Mouse (Mus musculus) thymus, adult 2 months (tissue): ENCODE data around the gene Nr4a1. TPM values are rescaled to one million over a fixed set of nuclear protein-coding genes. Genes with fewer than 3 reads are reported as not detected.

ENCODE experiments used
- DNase-seq: peaks from one replicate; pipeline ENCODE4 v3.0.0; 2021
- H3K27ac ChIP-seq: fragments of 200-500 bp; 2 replicates; pipeline ENCODE4 v1.5.1; 2012; ENCODE audit warnings: low read length, control low read depth; ENCODE audit not compliant: control insufficient read depth, insufficient read depth
- H3K27me3 ChIP-seq: fragments of 200-500 bp; 2 replicates; pipeline ENCODE4 v1.6.1; 2012; ENCODE audit warnings: mild to moderate bottlenecking, low read length, moderate library complexity, mixed read lengths; ENCODE audit not compliant: control insufficient read depth, insufficient read depth
- H3K36me3 ChIP-seq: fragments of 200-500 bp; 2 replicates; pipeline ENCODE4 v1.6.1; 2012; ENCODE audit warnings: mild to moderate bottlenecking, low read length, moderate library complexity; ENCODE audit not compliant: control insufficient read depth, insufficient read depth
- H3K4me1 ChIP-seq: fragments of 200-500 bp; replicated peaks from 2 replicates; pipeline ENCODE4 v1.6.1; 2012; ENCODE audit warnings: low read length; ENCODE audit not compliant: control insufficient read depth, insufficient read depth
- H3K4me3 ChIP-seq: fragments of 200-500 bp; 2 replicates; pipeline ENCODE4 v1.5.1; 2012; ENCODE audit warnings: mild to moderate bottlenecking, low read length, control low read depth, moderate library complexity; ENCODE audit not compliant: control insufficient read depth, insufficient read depth
- CTCF ChIP-seq: fragments of 200-500 bp; IDR thresholded peaks from 2 replicates; pipeline ENCODE4 v1.5.1; 2012; ENCODE audit warnings: mild to moderate bottlenecking, control low read depth, low read length, moderate library complexity, borderline replicate concordance; ENCODE audit not compliant: control insufficient read depth, poor library complexity, insufficient read depth; ENCODE audit errors: extremely low read depth
- POLR2A ChIP-seq: fragments of 200-500 bp; IDR thresholded peaks from 2 replicates; pipeline ENCODE4 v1.6.1; 2012; ENCODE audit warnings: mild to moderate bottlenecking, low read length, control low read depth, moderate library complexity; ENCODE audit not compliant: control insufficient read depth, poor library complexity, insufficient read depth; ENCODE audit errors: extremely low read depth
- WGBS: fragments of 180-500 bp; shearing (Covaris S2); methylation state at CpG from one replicate; pipeline ENCODE4 v1.1.7; 2018; 5-methylcytosine and 5-hydroxymethylcytosine counted together
- polyA plus RNA-seq: library from polyadenylated mRNA; depleted of rRNA; stranded (reverse); fragments of >200 nt; gene quantifications from 2 replicates; pipeline ENCODE4 v1.2.3, GENCODE M21; 2012

Nr4a1 gene
- polyA plus RNA-seq, 1 experiment, result 164 TPM

GRCm38 (mm10) chr15:101238885-101239511, 15.1 kb upstream of the Nr4a1 start:
- peak; percentile 85 for DNase-seq
- 26% methylated on average over 28 of the region's 28 CpGs for WGBS
- no peaks in the 10 kb centered on the region for H3K27me3 ChIP-seq
- no peaks in the 10 kb centered on the region for H3K36me3 ChIP-seq
- no peak overlapping the region for H3K27ac ChIP-seq
- H3K4me1 ChIP-seq, result peaks cover 29% of the 10 kb centered on the region
- peak; percentile 81; the same call in 1 of the 2 replicates for TF ChIP-seq CTCF
- no peak for TF ChIP-seq POLR2A
- no peak overlapping the region for H3K4me3 ChIP-seq

DNA sequence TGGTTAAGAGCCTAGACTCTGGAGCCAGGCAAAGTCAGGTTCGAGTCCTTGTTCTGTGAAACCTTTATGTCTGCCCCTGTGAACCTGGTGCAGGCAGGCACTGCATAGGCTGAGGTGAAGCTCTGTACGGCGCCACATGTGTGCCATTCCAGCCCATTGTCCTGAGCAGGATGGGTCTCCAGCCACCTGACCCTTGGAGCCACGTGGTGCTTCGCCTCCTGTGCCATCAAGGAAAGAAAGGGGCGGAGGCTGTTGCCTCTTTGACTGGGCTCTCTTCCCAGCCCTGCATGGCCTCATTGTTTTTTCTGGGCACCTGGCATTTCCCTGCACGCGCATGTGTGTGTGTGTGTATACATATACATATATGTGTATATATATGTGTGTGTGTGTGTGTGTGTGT, 14.2 kb upstream of the Nr4a1 start:
- TF ChIP-seq POLR2A (no peak), CTCF (no peak)
- Histone ChIP-seq H3K27me3 (no peaks in the 10 kb centered on the region), H3K4me3 (no peak overlapping the region), H3K36me3 (no peaks in the 10 kb centered on the region), H3K4me1 (peaks cover 27% of the 10 kb centered on the region), H3K27ac (no peak overlapping the region)
- no peak for DNase-seq
- 87% methylated on average over 8 of the region's 8 CpGs for WGBS

- DNase-seq, result peak; percentile 90
- 2% methylated on average over 10 of the region's 10 CpGs for WGBS
- H3K4me1 ChIP-seq, result peaks cover 21% of the 10 kb centered on the region
These were observed 13.3 kb upstream of the Nr4a1 start for GRCm38 (mm10) chr15:101240799-101241204.

DNA sequence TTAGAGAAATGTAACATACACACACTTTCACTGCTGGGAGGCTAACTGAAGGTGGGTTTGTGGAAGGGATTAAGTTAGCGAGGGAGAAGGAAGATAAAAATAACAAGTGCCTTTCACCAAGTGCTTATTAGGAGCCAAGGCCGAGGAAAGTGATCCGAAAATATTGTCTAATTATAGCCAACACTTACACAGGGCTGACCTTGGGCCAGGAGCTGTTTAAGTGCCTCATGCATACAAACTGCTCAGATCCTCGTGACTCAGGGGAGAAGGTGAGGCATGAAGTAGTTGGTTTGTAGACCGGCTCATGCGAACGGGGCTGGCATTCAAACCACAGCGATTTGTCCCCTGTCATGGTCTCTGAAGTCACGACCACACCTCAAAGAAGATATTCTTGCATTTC, 12.8 kb upstream of the Nr4a1 start:
- H3K36me3 ChIP-seq, result no peaks in the 10 kb centered on the region
- peaks cover 19% of the 10 kb centered on the region for H3K4me1 ChIP-seq
- WGBS, result 30% methylated on average over 9 of the region's 9 CpGs
- no peak overlapping the region for H3K27ac ChIP-seq
- no peaks in the 10 kb centered on the region for H3K27me3 ChIP-seq
- TF ChIP-seq CTCF (no peak), POLR2A (no peak)
- DNase-seq, result no peak
- H3K4me3 ChIP-seq, result no peak overlapping the region

More at GRCm38 (mm10) chr15:101240799-101241204, 13.3 kb upstream of the Nr4a1 start:
- Histone ChIP-seq H3K27ac (no peak overlapping the region), H3K27me3 (no peaks in the 10 kb centered on the region), H3K36me3 (no peaks in the 10 kb centered on the region), H3K4me3 (0 out of 2 replicates have a peak overlapping the region, but pooled peaks have one; percentile 18)
- TF ChIP-seq CTCF, result peak; percentile 64; the same call in 1 of the 2 replicates
- TF ChIP-seq POLR2A, result no peak

DNA sequence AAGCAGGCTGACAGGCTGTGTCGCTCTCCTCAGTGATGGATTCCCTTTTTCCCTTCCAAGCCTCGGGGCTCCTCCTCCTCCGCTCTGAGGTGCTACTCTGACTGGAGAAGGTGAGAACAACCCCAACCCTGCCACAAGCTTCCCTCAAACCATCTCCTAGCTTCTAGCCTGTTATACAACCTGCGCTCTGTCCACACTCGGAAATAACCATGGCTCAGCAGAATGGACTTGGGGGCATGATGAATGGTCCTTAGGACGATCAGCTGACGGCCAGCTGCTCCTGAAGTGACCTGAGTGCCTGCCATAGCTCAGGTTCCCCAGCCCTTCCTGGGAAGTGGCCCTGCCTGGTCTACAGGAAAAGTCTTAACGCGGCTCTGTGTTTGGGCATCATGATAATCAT, 12.2 kb upstream of the Nr4a1 start:
- no peak for DNase-seq
- H3K27me3 ChIP-seq, result no peaks in the 10 kb centered on the region
- no peak overlapping the region for H3K27ac ChIP-seq
- H3K4me3 ChIP-seq, result no peak overlapping the region
- TF ChIP-seq POLR2A (no peak), CTCF (no peak)
- H3K4me1 ChIP-seq, result peaks cover 17% of the 10 kb centered on the region
- H3K36me3 ChIP-seq, result no peaks in the 10 kb centered on the region
- WGBS, result 92% methylated on average over 9 of the region's 9 CpGs

DNA sequence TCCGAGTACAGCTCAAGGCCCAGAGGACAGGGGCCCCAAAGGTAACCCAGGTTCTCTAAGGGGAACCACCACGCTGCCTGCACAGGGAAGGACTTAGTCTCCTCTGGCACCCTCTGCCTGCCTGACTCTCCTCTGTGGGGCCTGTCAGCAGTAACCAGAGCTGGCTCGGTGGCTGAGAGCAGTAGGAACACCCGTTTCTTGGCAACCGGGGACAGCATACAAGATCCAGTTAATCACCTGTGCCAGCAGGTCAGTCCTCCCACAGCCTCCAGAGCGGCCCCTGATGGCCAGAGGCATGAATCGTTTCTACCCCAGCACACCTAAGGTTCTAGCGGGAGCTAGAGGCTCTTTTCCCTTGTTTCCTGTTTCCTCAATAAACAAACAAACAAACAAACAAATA, 11.4 kb upstream of the Nr4a1 start:
- TF ChIP-seq POLR2A, result no peak
- no peak for TF ChIP-seq CTCF
- Histone ChIP-seq H3K27ac (no peak overlapping the region), H3K27me3 (no peaks in the 10 kb centered on the region), H3K4me3 (no peak overlapping the region), H3K4me1 (peaks cover 22% of the 10 kb centered on the region), H3K36me3 (no peaks in the 10 kb centered on the region)
- 65% methylated on average over 8 of the region's 8 CpGs for WGBS
- DNase-seq, result no peak

GRCm38 (mm10) chr15:101244012-101244411, 10.1 kb upstream of the Nr4a1 start:
- TF ChIP-seq CTCF (no peak), POLR2A (no peak)
- DNase-seq, result no peak
- whole genome bisulfite sequencing, result 21% methylated on average over 3 of the region's 3 CpGs
- H3K27ac ChIP-seq, result no peak overlapping the region; the same call in 1 of the 2 replicates
- peaks cover 28% of the 10 kb centered on the region for H3K4me1 ChIP-seq
- no peak overlapping the region for H3K4me3 ChIP-seq
- H3K27me3 ChIP-seq, result no peaks in the 10 kb centered on the region
- no peaks in the 10 kb centered on the region for H3K36me3 ChIP-seq
